Mouse (Mus musculus): Measurements from ENCODE around the gene Crnkl1. TPM values are rescaled to one million over a fixed set of nuclear protein-coding genes. Genes with fewer than 3 reads are reported as not detected.

The Crnkl1 gene
- polyA plus RNA-seq, 1 experiment from 2014 or later = 38.9 TPM

DNA sequence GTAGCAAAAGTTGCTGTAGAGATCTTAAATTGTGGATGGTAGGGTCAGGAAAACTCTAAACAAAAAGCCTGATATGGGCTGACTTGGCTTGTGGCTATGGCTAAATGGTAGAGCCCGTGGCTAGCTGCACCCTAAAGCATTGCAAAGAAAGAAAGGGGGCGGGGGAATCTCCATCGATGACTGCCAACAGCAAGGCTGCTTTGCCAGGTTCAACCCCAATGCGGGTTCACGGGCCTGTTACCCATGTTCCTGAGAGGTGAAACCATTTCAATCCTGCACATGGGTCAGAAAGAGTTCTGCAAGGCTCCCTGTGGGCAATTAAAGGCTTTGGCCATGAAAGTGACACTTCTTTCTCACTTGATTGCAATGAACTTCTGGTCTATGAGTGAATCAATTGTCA is 52.9 kb downstream of the Crnkl1 start:
- Histone ChIP-seq H3K27ac (peak overlapping the region; percentile 89), H3K36me3 (peaks cover 33% of the 10 kb centered on the region), H3K4me1 (peaks cover 67% of the 10 kb centered on the region), H3K27me3 (ENCODE audit: low read depth, poor library complexity, severe bottlenecking) (no peaks in the 10 kb centered on the region), H3K4me3 (0 out of 2 replicates have a peak overlapping the region, but pooled peaks have one; percentile 2), H3K9me3 (replicated peaks) (no peaks in the 10 kb centered on the region)
- 91% methylated on average over 5 of the region's 5 CpGs for WGBS
- DNase-seq (ENCODE audit: low spot score) = peak; percentile 46

DNA sequence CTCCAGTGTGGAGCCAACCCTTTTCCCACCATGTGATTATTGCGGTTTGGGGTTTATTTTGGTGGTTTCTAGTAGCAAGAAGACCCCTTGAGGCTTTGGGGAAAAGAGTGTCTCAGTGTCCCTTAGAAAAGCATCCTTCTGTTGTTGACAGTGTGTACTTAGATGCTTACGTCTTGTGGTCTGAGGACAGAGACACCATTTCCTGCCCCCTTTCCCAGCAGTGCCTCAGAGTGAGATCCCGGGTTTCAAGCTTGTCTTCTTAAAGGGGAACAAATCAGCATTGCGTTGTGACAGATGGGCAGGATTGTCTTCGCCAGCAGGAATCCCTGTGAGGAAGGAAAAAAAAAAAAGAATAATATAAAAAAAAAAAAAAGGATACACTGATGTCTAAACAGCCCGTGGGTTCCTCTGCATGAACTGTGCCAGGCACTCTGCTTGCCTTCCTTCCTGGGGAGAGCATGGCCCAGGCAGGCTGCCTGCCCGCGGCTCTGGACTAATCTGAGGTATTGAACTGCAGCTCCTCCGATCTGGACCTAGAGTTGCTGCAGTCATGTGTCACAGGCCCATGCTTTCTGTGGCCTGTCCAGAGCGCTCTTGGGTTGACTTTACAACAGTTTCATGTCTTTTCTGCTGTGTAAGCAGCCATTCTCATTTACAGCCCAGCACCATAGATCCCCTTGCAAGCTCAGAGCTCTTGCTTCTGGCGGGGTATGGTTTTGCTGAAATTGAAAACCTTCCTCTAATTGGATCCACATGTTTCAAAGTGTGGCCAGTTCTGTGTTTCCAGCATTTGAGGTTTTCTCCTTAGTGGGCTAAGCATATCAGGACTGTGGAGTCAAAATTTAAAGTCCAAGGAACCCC is 53.7 kb downstream of the Crnkl1 start:
- Histone ChIP-seq H3K36me3 (peaks cover 38% of the 10 kb centered on the region), H3K9me3 (replicated peaks) (no peaks in the 10 kb centered on the region), H3K27ac (peak overlapping the region; percentile 89), H3K4me1 (peaks cover 64% of the 10 kb centered on the region), H3K4me3 (peak overlapping the region; percentile 11; the same call in 1 of the 2 replicates), H3K27me3 (ENCODE audit: low read depth, poor library complexity, severe bottlenecking) (no peaks in the 10 kb centered on the region)
- peak; percentile 73 for DNase-seq (ENCODE audit: low spot score)
- WGBS = 43% methylated on average over 11 of the region's 11 CpGs

DNA sequence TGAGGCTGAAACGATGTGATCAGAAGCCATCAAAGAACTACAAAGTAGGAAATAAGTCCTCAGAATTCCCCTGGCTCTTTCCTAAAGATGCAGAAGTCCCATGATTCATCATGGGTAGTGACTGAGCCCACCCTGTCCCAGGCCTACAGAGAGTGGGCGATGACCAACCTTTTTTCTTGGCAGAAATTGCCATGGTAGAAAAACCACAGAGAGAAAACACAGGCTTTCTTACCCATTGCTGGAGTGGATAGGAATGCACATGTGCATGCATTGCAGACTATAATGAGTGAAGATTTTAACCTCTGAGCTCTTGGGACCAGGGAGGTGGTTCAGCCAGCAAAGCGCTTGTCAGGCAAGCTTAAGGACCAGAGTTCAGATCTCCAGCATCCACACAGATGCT is 57.6 kb downstream of the Crnkl1 start:
- no peaks in the 10 kb centered on the region for H3K9me3 ChIP-seq (replicated peaks)
- no peak overlapping the region for H3K27ac ChIP-seq
- 92% methylated on average over 3 of the region's 3 CpGs for whole genome bisulfite sequencing
- DNase-seq (ENCODE audit: low spot score) = no peak
- peaks cover 31% of the 10 kb centered on the region for H3K36me3 ChIP-seq
- H3K4me1 ChIP-seq = peaks cover 30% of the 10 kb centered on the region
- H3K4me3 ChIP-seq = no peak overlapping the region
- no peaks in the 10 kb centered on the region for H3K27me3 ChIP-seq (ENCODE audit: low read depth, poor library complexity, severe bottlenecking)

DNA sequence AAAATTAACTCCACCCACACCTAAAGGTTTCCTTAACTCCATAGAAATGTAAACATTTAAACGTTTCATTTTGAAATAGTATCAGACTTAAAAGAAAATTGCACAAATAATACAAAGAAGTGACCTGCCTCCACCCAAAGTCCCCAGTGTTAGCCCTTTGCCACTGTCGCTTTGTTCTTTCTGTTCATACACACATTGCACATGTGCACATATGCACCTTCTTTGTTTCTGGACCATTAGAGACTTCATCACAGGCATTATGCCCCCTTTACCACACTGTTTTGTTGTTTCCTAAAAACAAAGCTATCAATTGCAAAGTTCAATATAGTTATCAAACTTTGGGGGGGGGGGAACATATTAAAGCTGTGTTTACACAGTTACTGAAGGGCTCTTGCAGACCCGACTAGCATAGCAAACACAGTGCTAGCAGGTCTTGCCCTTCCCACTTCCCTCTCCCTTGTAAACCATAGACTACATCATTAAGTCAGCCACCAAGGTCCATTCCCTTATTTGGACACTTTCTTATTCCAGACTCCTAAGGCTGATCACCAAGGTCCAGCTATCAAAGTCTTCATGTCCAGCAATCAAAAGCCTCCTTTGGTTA is 59.8 kb downstream of the Crnkl1 start:
- DNase-seq (ENCODE audit: low spot score) = no peak
- Histone ChIP-seq H3K9me3 (replicated peaks) (no peaks in the 10 kb centered on the region), H3K27me3 (ENCODE audit: low read depth, poor library complexity, severe bottlenecking) (no peaks in the 10 kb centered on the region), H3K27ac (no peak overlapping the region), H3K36me3 (peaks cover 24% of the 10 kb centered on the region), H3K4me3 (no peak overlapping the region), H3K4me1 (peaks cover 12% of the 10 kb centered on the region; the same call in 1 of the 2 replicates)
- WGBS = 80% methylated on average over 3 of the region's 3 CpGs

DNA sequence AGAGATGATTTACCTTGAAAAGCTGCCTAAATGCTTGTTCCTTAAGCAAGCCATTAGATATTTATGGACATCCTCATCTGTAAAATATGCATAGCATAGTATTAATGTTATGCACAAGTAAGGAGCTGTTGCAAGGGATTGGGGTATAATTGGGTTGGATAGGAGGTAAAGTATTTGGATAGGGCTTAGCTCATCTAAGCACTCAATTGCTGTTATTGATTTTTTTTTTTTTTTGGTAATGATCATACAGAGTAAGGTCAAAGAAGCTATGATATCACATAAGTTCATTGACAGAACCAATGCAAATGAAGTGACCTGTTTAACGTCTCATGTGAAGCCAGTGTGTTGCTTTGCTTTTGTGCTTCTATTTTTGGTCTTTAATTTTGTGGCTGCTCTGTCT is 60.9 kb downstream of the Crnkl1 start:
- no peak for DNase-seq (ENCODE audit: low spot score)
- no peaks in the 10 kb centered on the region for H3K27me3 ChIP-seq (ENCODE audit: low read depth, poor library complexity, severe bottlenecking)
- H3K4me3 ChIP-seq = no peak overlapping the region
- H3K9me3 ChIP-seq (replicated peaks) = no peaks in the 10 kb centered on the region
- WGBS = 90% methylated on average over 1 of the region's 1 CpGs
- no peak overlapping the region for H3K27ac ChIP-seq
- H3K36me3 ChIP-seq = peaks cover 17% of the 10 kb centered on the region
- peaks cover 7% of the 10 kb centered on the region; the same call in 1 of the 2 replicates for H3K4me1 ChIP-seq

DNA sequence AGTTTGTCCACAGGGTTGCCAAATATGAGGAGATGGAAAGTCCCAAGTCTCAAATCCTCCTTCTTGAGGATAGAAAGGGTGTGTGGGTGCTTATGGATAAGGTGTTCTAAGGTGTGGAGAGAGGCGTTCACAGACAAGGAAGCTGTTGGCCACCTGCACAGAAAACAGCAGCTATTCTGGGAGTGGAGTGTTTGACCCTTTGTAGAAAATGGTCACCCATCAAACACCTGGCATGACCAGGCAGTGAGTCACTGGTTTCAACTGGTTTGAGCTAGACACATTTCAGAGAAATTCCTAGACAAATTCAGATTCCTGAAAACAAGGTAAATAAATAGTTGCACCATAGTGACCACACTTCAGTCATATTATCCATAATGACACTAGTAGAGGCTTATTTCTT is 62.7 kb downstream of the Crnkl1 start:
- Histone ChIP-seq H3K27me3 (ENCODE audit: low read depth, poor library complexity, severe bottlenecking) (no peaks in the 10 kb centered on the region), H3K9me3 (replicated peaks) (no peaks in the 10 kb centered on the region), H3K4me3 (no peak overlapping the region), H3K36me3 (peaks cover 10% of the 10 kb centered on the region; the same call in 1 of the 2 replicates), H3K4me1 (no peaks in the 10 kb centered on the region), H3K27ac (no peak overlapping the region)
- DNase-seq (ENCODE audit: low spot score) = no peak
- 80% methylated on average over 1 of the region's 1 CpGs for WGBS

DNA sequence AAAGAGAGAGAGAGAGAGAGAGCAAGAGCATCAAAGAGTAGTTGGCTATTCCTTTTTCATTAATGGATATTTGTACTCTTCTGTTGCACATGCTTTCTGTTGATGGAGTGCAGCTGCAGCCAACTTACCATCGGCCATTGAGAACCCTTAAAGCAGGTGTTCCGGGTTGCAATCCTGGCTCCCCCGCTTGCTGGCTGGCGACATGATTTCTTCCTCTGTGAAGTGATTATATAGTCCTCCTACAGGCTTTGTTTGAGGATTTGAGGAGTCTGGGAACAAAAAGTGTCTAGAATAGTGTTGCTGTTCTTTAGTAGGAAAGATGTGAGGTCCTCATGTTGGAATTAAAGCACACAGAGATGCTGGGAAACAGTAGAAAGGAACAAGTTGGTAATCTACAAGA is 63.5 kb downstream of the Crnkl1 start:
- DNase-seq (ENCODE audit: low spot score) = no peak

More for the DNA sequence above, 63.5 kb downstream of the Crnkl1 start:
- Histone ChIP-seq H3K4me3 (no peak overlapping the region), H3K36me3 (peaks cover 13% of the 10 kb centered on the region; the same call in 1 of the 2 replicates), H3K27ac (no peak overlapping the region), H3K27me3 (ENCODE audit: low read depth, poor library complexity, severe bottlenecking) (no peaks in the 10 kb centered on the region), H3K4me1 (no peaks in the 10 kb centered on the region), H3K9me3 (replicated peaks) (no peaks in the 10 kb centered on the region)
- 89% methylated on average over 4 of the region's 4 CpGs for WGBS

Small RNA genes within 50 kb of the gene (microRNA-seq; reads per million reads assigned to microRNA genes)
- not detected for gene Gm25026

Other genes with a start within 250 kb of the Crnkl1 start
- gene Naa20, start 32.9 kb downstream of the Crnkl1 start, polyA plus RNA-seq (2016; fragmentation: Nextera tagmentation; extraction: Ambion mirVana) = 152 and 153 TPM in 2 replicates
- 0.28 and 0.88 TPM in 2 replicates for gene Cfap61, start 230 bp downstream of the Crnkl1 start, polyA plus RNA-seq (2016; fragmentation: Nextera tagmentation; extraction: Ambion mirVana)

Data from limb, embryonic 10.5 days (tissue).